Mouse (Mus musculus) thymus, adult 2 months (tissue): Measurements from ENCODE around the gene Tmprss9. TPM values are rescaled to one million over a fixed set of nuclear protein-coding genes. Genes with fewer than 3 reads are reported as not detected.

Experiments
- DNase-seq: peaks from one replicate; pipeline ENCODE4 v3.0.0; 2021
- H3K27ac ChIP-seq: fragments of 200-500 bp; 2 replicates; pipeline ENCODE4 v1.5.1; 2012; ENCODE audit warnings: low read length, control low read depth; ENCODE audit not compliant: control insufficient read depth, insufficient read depth
- H3K27me3 ChIP-seq: fragments of 200-500 bp; 2 replicates; pipeline ENCODE4 v1.6.1; 2012; ENCODE audit warnings: mild to moderate bottlenecking, low read length, moderate library complexity, mixed read lengths; ENCODE audit not compliant: control insufficient read depth, insufficient read depth
- H3K36me3 ChIP-seq: fragments of 200-500 bp; 2 replicates; pipeline ENCODE4 v1.6.1; 2012; ENCODE audit warnings: mild to moderate bottlenecking, low read length, moderate library complexity; ENCODE audit not compliant: control insufficient read depth, insufficient read depth
- H3K4me1 ChIP-seq: fragments of 200-500 bp; replicated peaks from 2 replicates; pipeline ENCODE4 v1.6.1; 2012; ENCODE audit warnings: low read length; ENCODE audit not compliant: control insufficient read depth, insufficient read depth
- H3K4me3 ChIP-seq: fragments of 200-500 bp; 2 replicates; pipeline ENCODE4 v1.5.1; 2012; ENCODE audit warnings: mild to moderate bottlenecking, low read length, control low read depth, moderate library complexity; ENCODE audit not compliant: control insufficient read depth, insufficient read depth
- CTCF ChIP-seq: fragments of 200-500 bp; IDR thresholded peaks from 2 replicates; pipeline ENCODE4 v1.5.1; 2012; ENCODE audit warnings: mild to moderate bottlenecking, control low read depth, low read length, moderate library complexity, borderline replicate concordance; ENCODE audit not compliant: control insufficient read depth, poor library complexity, insufficient read depth; ENCODE audit errors: extremely low read depth
- POLR2A ChIP-seq: fragments of 200-500 bp; IDR thresholded peaks from 2 replicates; pipeline ENCODE4 v1.6.1; 2012; ENCODE audit warnings: mild to moderate bottlenecking, low read length, control low read depth, moderate library complexity; ENCODE audit not compliant: control insufficient read depth, poor library complexity, insufficient read depth; ENCODE audit errors: extremely low read depth
- WGBS: fragments of 180-500 bp; shearing (Covaris S2); methylation state at CpG from one replicate; pipeline ENCODE4 v1.1.7; 2018; 5-methylcytosine and 5-hydroxymethylcytosine counted together
- polyA plus RNA-seq: library from polyadenylated mRNA; depleted of rRNA; stranded (reverse); fragments of >200 nt; gene quantifications from 2 replicates; pipeline ENCODE4 v1.2.3, GENCODE M21; 2012

Gene Tmprss9
- polyA plus RNA-seq, 1 experiment, result 0.28 TPM

GRCm38 (mm10) chr10:80938831-80939550, 67.3 kb downstream of the Tmprss9 start:
- H3K27ac ChIP-seq, result no peak overlapping the region
- H3K4me1 ChIP-seq, result peaks cover 39% of the 10 kb centered on the region
- 17% methylated on average over 15 of the region's 15 CpGs for WGBS
- H3K4me3 ChIP-seq, result no peak overlapping the region
- no peak for DNase-seq
- H3K27me3 ChIP-seq, result peaks cover 2% of the 10 kb centered on the region; the same call in 1 of the 2 replicates
- no peaks in the 10 kb centered on the region for H3K36me3 ChIP-seq
- TF ChIP-seq CTCF (no peak), POLR2A (no peak)

- TF ChIP-seq CTCF (peak; percentile 19; the same call in 1 of the 2 replicates), POLR2A (no peak)
- Histone ChIP-seq H3K4me1 (peaks cover 39% of the 10 kb centered on the region), H3K27me3 (peaks cover 2% of the 10 kb centered on the region; the same call in 1 of the 2 replicates), H3K4me3 (peak overlapping the region; percentile 29), H3K27ac (no peak overlapping the region), H3K36me3 (no peaks in the 10 kb centered on the region)
- peak; percentile 81 for DNase-seq
- WGBS, result 2% methylated on average over 28 of the region's 28 CpGs
Measured at GRCm38 (mm10) chr10:80939671-80940070, 68.0 kb downstream of the Tmprss9 start.

GRCm38 (mm10) chr10:80940320-80940987, 68.8 kb downstream of the Tmprss9 start:
- no peak for DNase-seq
- no peak for TF ChIP-seq CTCF
- Histone ChIP-seq H3K27me3 (peaks cover 2% of the 10 kb centered on the region; the same call in 1 of the 2 replicates), H3K4me1 (peaks cover 39% of the 10 kb centered on the region), H3K27ac (no peak overlapping the region), H3K36me3 (no peaks in the 10 kb centered on the region), H3K4me3 (no peak overlapping the region)
- WGBS, result 63% methylated on average over 8 of the region's 8 CpGs

- DNase-seq, result no peak
- peaks cover 2% of the 10 kb centered on the region; the same call in 1 of the 2 replicates for H3K27me3 ChIP-seq
- no peak overlapping the region for H3K4me3 ChIP-seq
- H3K4me1 ChIP-seq, result peaks cover 39% of the 10 kb centered on the region
- no peak for TF ChIP-seq POLR2A
- TF ChIP-seq CTCF, result no peak
- no peak overlapping the region for H3K27ac ChIP-seq
- WGBS, result 32% methylated on average over 2 of the region's 2 CpGs
- H3K36me3 ChIP-seq, result no peaks in the 10 kb centered on the region
Measured at GRCm38 (mm10) chr10:80940988-80941347, 69.3 kb downstream of the Tmprss9 start.

- TF ChIP-seq POLR2A (no peak), CTCF (no peak)
- H3K4me3 ChIP-seq, result no peak overlapping the region
- H3K4me1 ChIP-seq, result peaks cover 27% of the 10 kb centered on the region
- no peak overlapping the region for H3K27ac ChIP-seq
- peaks cover 2% of the 10 kb centered on the region; the same call in 1 of the 2 replicates for H3K27me3 ChIP-seq
- WGBS, result 21% methylated on average over 8 of the region's 8 CpGs
- DNase-seq, result no peak
- no peaks in the 10 kb centered on the region for H3K36me3 ChIP-seq
Measured at GRCm38 (mm10) chr10:80942919-80943318, 71.3 kb downstream of the Tmprss9 start.

GRCm38 (mm10) chr10:80943701-80944100, 72.1 kb downstream of the Tmprss9 start:
- WGBS, result 91% methylated on average over 9 of the region's 9 CpGs
- Histone ChIP-seq H3K27ac (no peak overlapping the region), H3K4me1 (peaks cover 28% of the 10 kb centered on the region), H3K27me3 (peaks cover 2% of the 10 kb centered on the region; the same call in 1 of the 2 replicates), H3K4me3 (no peak overlapping the region), H3K36me3 (no peaks in the 10 kb centered on the region)
- DNase-seq, result no peak
- TF ChIP-seq POLR2A, result no peak
- TF ChIP-seq CTCF, result no peak
